Mouse (Mus musculus): ENCODE results near the gene C87436.

- TF ChIP-seq CTCF (IDR thresholded peaks at IDR 0.05 in 2 of 3, conservative IDR thresholded peaks at IDR 0.05 in 1 of 3; ENCODE audit: control insufficient read depth in 1 of 3, insufficient read depth in 1 of 3, low read depth in 2 of 3, low read length in 3 of 3, poor library complexity in 1 of 3, severe bottlenecking in 1 of 3) (no peak), POLR2AphosphoS2 (IDR thresholded peaks at IDR 0.05; ENCODE audit: low read length) (no peak), TBP (IDR thresholded peaks at IDR 0.05; ENCODE audit: low read depth, low read length) (no peak), GATA1 (IDR thresholded peaks at IDR 0.05; ENCODE audit: low read depth, low read length) (no peak), MAFK (IDR thresholded peaks at IDR 0.05; ENCODE audit: borderline replicate concordance, low read depth, low read length) (no peak), NRF1 (IDR thresholded peaks at IDR 0.05; ENCODE audit: insufficient read depth, low read depth, low read length, poor library complexity, severe bottlenecking) (no peak), POLR2A (IDR thresholded peaks at IDR 0.05; ENCODE audit: control insufficient read depth in 1 of 2, insufficient read depth in 1 of 2, low read depth in 1 of 2, low read length in 2 of 2, poor library complexity in 1 of 2) (no peak), ZC3H11A (IDR thresholded peaks at IDR 0.05; ENCODE audit: low read depth, low read length) (no peak), EP300 (IDR thresholded peaks at IDR 0.05; ENCODE audit: low read depth in 1 of 2, low read length in 2 of 2) (no peak), MXI1 (IDR thresholded peaks at IDR 0.05; ENCODE audit: low read depth, low read length) (no peak)
Measured at GRCm38 (mm10) chr6:86496585-86496984, 58.4 kb downstream of the C87436 start.

All from MEL (cell line).